Mouse (Mus musculus) heart, embryonic 10.5 days (tissue): ENCODE results near the gene Wdr81. TPM values are rescaled to one million over a fixed set of nuclear protein-coding genes. Genes with fewer than 3 reads are reported as not detected.
A peak's percentile ranks its signal among the peaks of the same experiment; 100 is the strongest.

Source experiments
- DNase-seq: peaks from one replicate; pipeline ENCODE4 v3.0.0-alpha.2; 2017; ENCODE audit warnings: low spot score
- H3K27ac ChIP-seq: fragments of 300-500 bp; sonication (generic); 2 replicates; pipeline ENCODE4 v1.5.1; 2016; ENCODE audit warnings: mild to moderate bottlenecking
- H3K27me3 ChIP-seq: fragments of 300-500 bp; sonication (generic); 2 replicates; pipeline ENCODE4 v1.6.1; 2016; ENCODE audit warnings: mild to moderate bottlenecking; ENCODE audit not compliant: poor library complexity, insufficient read depth, severe bottlenecking
- H3K36me3 ChIP-seq: fragments of 300-500 bp; sonication (generic); 2 replicates; pipeline ENCODE4 v1.6.1; 2016; ENCODE audit warnings: mild to moderate bottlenecking, moderate library complexity
- H3K4me1 ChIP-seq: fragments of 300-500 bp; sonication (generic); 2 replicates; pipeline ENCODE4 v1.6.1; 2016; ENCODE audit warnings: mild to moderate bottlenecking
- H3K4me3 ChIP-seq: fragments of 300-500 bp; sonication (generic); 2 replicates; pipeline ENCODE4 v1.5.1; 2016; ENCODE audit warnings: mild to moderate bottlenecking, moderate library complexity
- H3K9me3 ChIP-seq: fragments of 300-500 bp; sonication (generic); 2 replicates; pipeline ENCODE4 v1.6.1; 2016; ENCODE audit warnings: mild to moderate bottlenecking, moderate library complexity
- WGBS: fragments of 180-500 bp; shearing (Covaris S2); methylation state at CpG from one replicate; pipeline ENCODE4 v1.1.7; 2016; 5-methylcytosine and 5-hydroxymethylcytosine counted together
- polyA plus RNA-seq: library from polyadenylated mRNA; unstranded; fragments of >200 nt; fragmentation: Nextera tagmentation; extraction: Ambion mirVana; gene quantifications from 2 replicates; pipeline ENCODE4 v1.2.1, GENCODE M21; 2016

Gene Wdr81
- polyA plus RNA-seq, 1 experiment from 2014 or later: 7.6 TPM

- Histone ChIP-seq H3K4me3 (no peak overlapping the region), H3K27me3 (0 out of 2 replicates have a peak, but pooled peaks cover 5% of the 10 kb centered on the region), H3K36me3 (peaks cover 38% of the 10 kb centered on the region), H3K27ac (no peak overlapping the region), H3K4me1 (peaks cover 26% of the 10 kb centered on the region), H3K9me3 (no peaks in the 10 kb centered on the region)
- WGBS: 80% methylated on average over 3 of the region's 3 CpGs
- DNase-seq: no peak
Observed at GRCm38 (mm10) chr11:75439951-75440350, 14.6 kb downstream of the Wdr81 start.

- Histone ChIP-seq H3K4me3 (no peak within 1 kb of the TSS; the same call in 1 of the 2 replicates), H3K27me3 (0 out of 2 replicates have a peak, but pooled peaks cover 5% of the 10 kb centered on the region), H3K4me1 (peaks cover 20% of the 10 kb centered on the region), H3K9me3 (peaks cover 2% of the 10 kb centered on the region), H3K36me3 (peaks cover 32% of the 10 kb centered on the region), H3K27ac (no peak within 1 kb of the TSS)
- no peak for DNase-seq
- WGBS: 83% methylated on average over 6 of the region's 6 CpGs
Observed at GRCm38 (mm10) chr11:75439363-75439762, 15.2 kb downstream of the Wdr81 start, which contains the start of gene Serpinf2. TSS of gene Serpinf2 (minus strand) at chr11:75439591.

GRCm38 (mm10) chr11:75438804-75439203 lies 15.7 kb downstream of the Wdr81 start:
- Histone ChIP-seq H3K4me1 (peaks cover 14% of the 10 kb centered on the region), H3K36me3 (peaks cover 26% of the 10 kb centered on the region), H3K4me3 (no peak overlapping the region), H3K27me3 (0 out of 2 replicates have a peak, but pooled peaks cover 5% of the 10 kb centered on the region), H3K27ac (no peak overlapping the region), H3K9me3 (peaks cover 6% of the 10 kb centered on the region)
- 89% methylated on average over 3 of the region's 3 CpGs for WGBS
- DNase-seq: no peak

DNA sequence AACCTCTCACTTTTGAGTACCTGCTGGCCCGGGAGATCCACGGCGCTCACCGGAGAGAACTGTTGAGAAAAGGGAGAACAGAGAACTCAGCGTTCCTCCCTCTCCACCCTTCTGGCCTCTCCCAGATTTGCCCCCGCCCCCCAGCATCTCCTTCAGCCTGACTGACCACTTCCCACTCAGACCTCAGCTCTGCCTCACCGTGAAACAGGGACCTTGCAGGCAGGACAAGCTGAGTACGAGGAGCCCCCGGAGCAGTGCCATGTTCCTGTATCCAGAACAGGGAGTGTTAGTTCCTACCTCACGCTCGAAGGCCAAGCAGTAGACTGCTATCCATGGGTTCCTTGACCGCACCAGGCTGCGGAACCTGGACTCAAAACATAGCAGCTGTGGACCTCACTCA lies 16.3 kb downstream of the Wdr81 start:
- Histone ChIP-seq H3K36me3 (peaks cover 25% of the 10 kb centered on the region), H3K27ac (no peak overlapping the region), H3K4me3 (peak overlapping the region; percentile 18; the same call in 1 of the 2 replicates), H3K27me3 (0 out of 2 replicates have a peak, but pooled peaks cover 5% of the 10 kb centered on the region), H3K9me3 (peaks cover 6% of the 10 kb centered on the region), H3K4me1 (peaks cover 10% of the 10 kb centered on the region; the same call in 1 of the 2 replicates)
- 81% methylated on average over 13 of the region's 13 CpGs for WGBS
- DNase-seq: no peak

DNA sequence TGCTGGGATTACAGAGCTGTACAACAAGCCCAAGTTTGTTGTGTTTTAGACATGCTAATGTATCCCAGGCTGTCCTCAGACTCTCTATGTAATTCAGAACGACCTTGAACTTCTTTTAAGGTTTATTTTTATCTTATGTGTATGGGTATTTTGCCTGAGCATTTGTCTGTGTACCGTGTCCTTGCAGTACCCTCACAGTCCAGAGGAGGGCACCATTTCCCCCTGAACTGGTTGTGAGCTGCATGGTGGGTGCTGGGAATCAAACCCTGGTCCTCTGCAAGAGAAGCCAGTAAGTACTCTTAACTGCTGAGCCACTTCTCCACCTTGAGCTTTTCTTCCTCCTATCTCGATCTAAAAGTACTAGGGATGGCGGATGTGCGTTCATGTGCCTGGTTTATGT lies 20.4 kb downstream of the Wdr81 start:
- Histone ChIP-seq H3K27ac (no peak overlapping the region), H3K9me3 (peaks cover 6% of the 10 kb centered on the region), H3K4me1 (peaks cover 10% of the 10 kb centered on the region; the same call in 1 of the 2 replicates), H3K27me3 (0 out of 2 replicates have a peak, but pooled peaks cover 5% of the 10 kb centered on the region), H3K36me3 (no peaks in the 10 kb centered on the region), H3K4me3 (no peak overlapping the region)
- no peak for DNase-seq
- WGBS: 87% methylated on average over 5 of the region's 5 CpGs

- no peak overlapping the region for H3K4me3 ChIP-seq
- H3K36me3 ChIP-seq: no peaks in the 10 kb centered on the region
- no peak overlapping the region for H3K27ac ChIP-seq
- peaks cover 3% of the 10 kb centered on the region; the same call in 1 of the 2 replicates for H3K4me1 ChIP-seq
- WGBS: 87% methylated on average over 11 of the region's 11 CpGs
- DNase-seq: no peak
- peaks cover 6% of the 10 kb centered on the region for H3K9me3 ChIP-seq
- H3K27me3 ChIP-seq: no peaks in the 10 kb centered on the region
Observed at GRCm38 (mm10) chr11:75431307-75431706, 23.2 kb downstream of the Wdr81 start.

- 76% methylated on average over 9 of the region's 9 CpGs for WGBS
- DNase-seq: no peak
- H3K27me3 ChIP-seq: no peaks in the 10 kb centered on the region
Observed at GRCm38 (mm10) chr11:75429019-75429705, 25.4 kb downstream of the Wdr81 start.

GRCm38 (mm10) chr11:75424459-75424858 lies 30.1 kb downstream of the Wdr81 start:
- no peak for DNase-seq
- WGBS: 92% methylated on average over 3 of the region's 3 CpGs
- Histone ChIP-seq H3K4me3 (no peak overlapping the region), H3K4me1 (peaks cover 25% of the 10 kb centered on the region), H3K9me3 (no peaks in the 10 kb centered on the region), H3K27me3 (no peaks in the 10 kb centered on the region), H3K36me3 (no peaks in the 10 kb centered on the region), H3K27ac (no peak overlapping the region)

More at GRCm38 (mm10) chr11:75429019-75429705, 25.4 kb downstream of the Wdr81 start:
- H3K36me3 ChIP-seq: no peaks in the 10 kb centered on the region
- no peaks in the 10 kb centered on the region for H3K4me1 ChIP-seq
- peaks cover 2% of the 10 kb centered on the region; the same call in 1 of the 2 replicates for H3K9me3 ChIP-seq
- H3K27ac ChIP-seq: no peak overlapping the region
- no peak overlapping the region for H3K4me3 ChIP-seq

DNA sequence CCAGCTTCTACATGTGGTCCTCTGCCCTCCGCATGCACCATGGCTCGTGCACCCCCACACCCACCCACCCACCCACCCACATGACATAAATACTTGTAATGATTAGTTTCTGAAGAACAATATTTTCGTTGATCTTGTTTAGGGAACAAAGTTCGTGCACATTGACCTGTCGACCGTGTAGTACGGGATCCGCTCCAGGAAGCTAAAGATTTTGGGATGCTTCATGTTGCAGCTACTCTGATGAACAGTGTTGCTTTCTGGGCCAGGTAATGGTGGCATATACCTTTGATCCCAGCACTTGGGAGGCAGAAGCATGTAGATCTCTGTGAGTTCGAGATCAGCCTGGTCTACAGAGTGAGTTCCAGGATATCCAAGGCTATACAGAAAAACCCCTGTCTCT lies 30.5 kb downstream of the Wdr81 start:
- H3K27me3 ChIP-seq: no peaks in the 10 kb centered on the region
- no peak overlapping the region for H3K27ac ChIP-seq
- no peak for DNase-seq
- no peaks in the 10 kb centered on the region for H3K9me3 ChIP-seq
- no peak overlapping the region for H3K4me3 ChIP-seq
- no peaks in the 10 kb centered on the region for H3K36me3 ChIP-seq
- 88% methylated on average over 9 of the region's 9 CpGs for WGBS
- peaks cover 25% of the 10 kb centered on the region for H3K4me1 ChIP-seq

DNA sequence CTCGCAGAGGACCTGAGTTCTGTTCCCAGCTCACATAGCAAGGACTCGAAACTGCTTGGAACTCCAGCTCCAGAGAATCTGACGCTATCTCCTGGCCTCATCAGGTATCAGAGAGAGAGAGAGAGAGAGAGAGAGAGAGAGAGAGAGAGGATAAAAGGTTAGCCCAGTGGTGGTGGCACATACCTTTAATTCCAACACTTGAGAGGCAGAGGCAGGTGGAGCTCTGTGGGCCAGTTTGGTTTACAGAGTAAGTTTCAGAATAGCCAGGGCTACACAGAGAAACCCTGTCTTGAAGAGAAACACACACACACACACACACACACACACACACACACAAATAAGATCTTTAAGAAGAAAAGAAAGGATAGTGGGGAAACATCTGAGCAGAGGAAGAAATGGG lies 31.4 kb downstream of the Wdr81 start:
- Histone ChIP-seq H3K36me3 (no peaks in the 10 kb centered on the region), H3K27ac (0 out of 2 replicates have a peak overlapping the region, but pooled peaks have one; percentile 72), H3K4me1 (peaks cover 25% of the 10 kb centered on the region), H3K4me3 (no peak overlapping the region), H3K27me3 (no peaks in the 10 kb centered on the region), H3K9me3 (no peaks in the 10 kb centered on the region)
- 84% methylated on average over 3 of the region's 3 CpGs for WGBS
- no peak for DNase-seq

GRCm38 (mm10) chr11:75422013-75422792 lies 32.3 kb downstream of the Wdr81 start, which contains the start of gene Serpinf1:
TSS of gene Serpinf1 (minus strand) at chr11:75422701.
- H3K36me3 ChIP-seq: peaks cover 5% of the 10 kb centered on the region; the same call in 1 of the 2 replicates
- H3K4me1 ChIP-seq: peaks cover 25% of the 10 kb centered on the region
- no peak for DNase-seq
- peak within 1 kb of the TSS; percentile 72 for H3K27ac ChIP-seq
- H3K4me3 ChIP-seq: peak within 1 kb of the TSS; percentile 51
- H3K27me3 ChIP-seq: no peaks in the 10 kb centered on the region
- WGBS: 45% methylated on average over 10 of the region's 10 CpGs
- no peaks in the 10 kb centered on the region for H3K9me3 ChIP-seq

DNA sequence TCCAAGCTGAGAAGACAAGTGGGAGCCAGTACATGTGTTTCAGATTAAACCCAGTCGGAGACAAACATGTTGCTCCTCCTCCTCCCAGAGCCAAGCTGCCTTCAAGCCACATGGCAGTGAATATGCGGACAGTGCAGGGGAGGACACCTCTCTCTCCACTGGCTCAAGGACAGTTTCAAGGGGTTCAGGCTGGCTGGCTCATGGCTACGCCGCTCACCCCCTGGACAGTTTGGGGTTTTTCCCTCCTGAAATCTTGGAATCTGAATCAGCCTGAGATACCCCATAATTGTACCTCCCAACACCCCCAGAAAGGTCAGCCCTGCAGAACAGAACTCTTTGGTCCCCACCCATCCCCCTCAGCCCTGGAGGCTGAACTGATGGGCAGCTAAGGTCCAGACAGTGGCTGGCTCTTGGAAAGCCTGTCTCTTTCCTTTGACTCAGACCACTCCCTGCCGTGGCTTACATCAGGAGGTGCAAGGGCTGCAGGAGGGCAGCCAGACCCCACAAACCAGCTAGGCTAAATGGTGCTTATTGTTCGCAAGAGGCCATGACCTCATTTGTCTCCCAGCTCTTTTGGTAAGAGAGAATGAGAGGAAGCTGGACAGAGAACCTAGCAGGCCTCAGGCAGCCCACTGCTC lies 33.0 kb downstream of the Wdr81 start:
- Histone ChIP-seq H3K4me1 (peaks cover 25% of the 10 kb centered on the region), H3K9me3 (no peaks in the 10 kb centered on the region), H3K36me3 (peaks cover 5% of the 10 kb centered on the region; the same call in 1 of the 2 replicates), H3K4me3 (peak overlapping the region; percentile 51), H3K27me3 (no peaks in the 10 kb centered on the region), H3K27ac (peak overlapping the region; percentile 72)
- no peak for DNase-seq
- WGBS: 43% methylated on average over 6 of the region's 6 CpGs
